Mouse (Mus musculus) ES-E14 (cell line): ENCODE data around the gene Cdc42bpa.

Experiments
- CHD2 ChIP-seq: IDR thresholded peaks from 2 replicates; pipeline ENCODE4 v1.6.1; 2014; ENCODE audit warnings: mild to moderate bottlenecking, low read depth, low read length, inconsistent platforms
- HCFC1 ChIP-seq: IDR thresholded peaks from 2 replicates; pipeline ENCODE4 v1.6.1; 2012; ENCODE audit warnings: low read length, inconsistent platforms, borderline replicate concordance; ENCODE audit not compliant: insufficient read depth
- MAFK ChIP-seq: IDR thresholded peaks from 2 replicates; pipeline ENCODE4 v1.6.1; 2014; ENCODE audit warnings: mild to moderate bottlenecking, low read depth, low read length, inconsistent platforms; ENCODE audit not compliant: insufficient read depth
- ZC3H11A ChIP-seq: IDR thresholded peaks from 2 replicates; pipeline ENCODE4 v1.6.1; 2012; ENCODE audit warnings: low read depth, mild to moderate bottlenecking, inconsistent platforms, low read length, borderline replicate concordance
- ZNF384 ChIP-seq: IDR thresholded peaks from 2 replicates; pipeline ENCODE4 v1.6.1; 2012; ENCODE audit warnings: low read depth, low read length, inconsistent platforms

GRCm38 (mm10) chr1:180109050-180109449 lies 148.8 kb downstream of the Cdc42bpa start:
- TF ChIP-seq ZNF384 (no peak), HCFC1 (no peak), MAFK (no peak), CHD2 (no peak), ZC3H11A (no peak)
